Mouse (Mus musculus) Muller cell, postnatal 12 days (primary cell): ENCODE measurements at regions not wholly inside any gene's neighbourhood (a gene's known extent, or its start where the extent isn't known, plus 50 kb on each side); places are given as distances from the start of the nearest gene placed in this dataset.
"Not testable (repeated sequence)": the region's sequence is repeated elsewhere in the genome, so short reads cannot be mapped to it uniquely, and the experiment has no call there.

Experiments
- DNase-seq: peaks from one replicate; pipeline ENCODE4 v3.0.0-alpha.2; 2015; ENCODE audit errors: inconsistent ontology term

DNA sequence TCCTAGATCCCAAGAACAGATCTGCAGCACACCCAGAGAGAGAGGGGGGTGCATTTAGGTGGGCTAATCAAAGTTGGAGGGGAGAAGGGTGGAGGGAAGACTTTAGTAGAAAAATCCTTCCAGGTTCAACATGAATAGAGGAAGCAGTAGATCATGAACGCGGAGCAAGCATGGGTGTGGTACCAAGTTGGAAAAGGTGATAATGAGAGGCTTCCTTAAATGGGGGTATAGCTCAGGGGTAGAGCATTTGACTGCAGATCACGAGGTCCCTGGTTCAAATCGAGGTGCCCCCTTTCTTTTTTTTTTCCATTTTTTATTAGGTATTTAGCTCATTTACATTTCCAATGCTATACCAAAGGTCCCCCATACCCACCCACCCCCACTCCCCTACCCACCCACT, 54.0 kb upstream of the Krba1 start:
- DNase-seq, result not testable (repeated sequence)

DNA sequence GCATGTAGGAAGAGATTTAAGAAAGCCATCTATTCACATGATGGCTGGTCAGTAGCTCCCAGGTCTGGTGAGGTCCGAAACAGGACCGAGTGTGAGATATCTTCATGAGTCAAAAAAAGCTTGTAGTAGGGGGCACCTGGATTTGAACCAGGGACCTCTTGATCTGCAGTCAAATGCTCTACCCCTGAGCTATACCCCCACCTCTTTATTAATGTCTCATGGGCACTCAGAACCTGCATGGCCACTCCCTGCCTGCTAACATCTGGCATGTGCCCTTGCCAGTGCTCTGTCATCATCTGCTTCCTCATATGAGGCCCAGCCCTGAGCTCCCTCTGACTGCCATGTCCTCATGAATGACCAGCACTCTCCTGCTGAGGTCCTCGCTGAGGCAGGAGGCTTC, 58.4 kb upstream of the Krba1 start:
- DNase-seq, result not testable (repeated sequence)

DNA sequence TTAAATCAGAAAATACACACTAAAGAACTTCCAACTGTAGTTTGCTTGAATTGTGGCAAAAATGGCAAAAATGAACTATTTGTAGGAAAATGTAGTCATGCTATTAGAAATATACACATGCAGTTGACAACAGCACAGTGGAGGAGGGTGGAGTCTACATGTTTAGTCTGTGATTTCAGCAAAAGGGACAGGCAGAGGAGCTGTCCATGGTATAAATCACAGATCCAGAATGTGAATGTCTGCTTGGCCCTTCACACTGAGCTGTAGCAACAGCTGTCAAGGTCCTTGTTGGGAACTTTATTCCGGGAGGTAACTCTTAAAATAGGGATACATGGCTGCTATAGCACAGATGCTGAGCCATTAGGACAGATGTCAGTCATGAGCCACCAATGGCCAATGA, 107.4 kb upstream of the Krba1 start:
- DNase-seq, result peak; percentile 7

DNA sequence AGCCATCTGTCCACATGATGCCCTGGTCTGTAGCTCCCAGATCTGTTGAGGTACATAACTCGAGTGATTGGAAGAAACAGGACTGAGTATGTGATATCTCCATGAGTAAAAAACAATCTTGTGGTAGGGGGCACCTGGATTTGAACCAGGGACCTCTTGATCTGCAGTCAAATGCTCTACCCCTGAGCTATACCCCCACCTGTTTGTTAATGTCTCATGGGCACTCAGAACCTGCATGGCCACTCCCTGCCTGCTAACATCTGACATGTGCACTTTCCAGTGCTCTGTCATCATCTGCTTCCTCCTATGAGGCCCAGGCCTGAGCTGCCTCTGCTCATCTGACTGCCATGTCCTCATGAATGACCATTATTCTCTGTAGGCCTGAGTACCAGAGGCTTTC, 115.7 kb upstream of the Krba1 start:
- not testable (repeated sequence) for DNase-seq

DNA sequence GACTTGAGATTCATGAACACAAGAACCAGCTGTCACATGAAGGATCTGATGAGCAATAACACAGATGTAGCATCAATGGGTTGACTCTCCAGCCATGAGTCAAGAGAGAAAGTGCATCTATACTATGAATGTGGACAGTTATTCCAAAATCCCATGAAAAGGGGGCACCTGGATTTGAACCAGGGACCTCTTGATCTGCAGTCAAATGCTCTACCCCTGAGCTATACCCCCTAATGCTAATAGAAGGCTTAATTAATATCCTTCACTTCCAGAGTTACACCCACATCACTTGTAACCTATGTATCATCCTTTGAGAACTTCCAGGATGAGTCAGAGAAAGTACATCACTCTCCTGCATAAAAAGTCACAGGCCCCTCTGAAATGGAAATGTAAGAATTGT, 133.8 kb upstream of the Krba1 start:
- DNase-seq, result not testable (repeated sequence)

DNA sequence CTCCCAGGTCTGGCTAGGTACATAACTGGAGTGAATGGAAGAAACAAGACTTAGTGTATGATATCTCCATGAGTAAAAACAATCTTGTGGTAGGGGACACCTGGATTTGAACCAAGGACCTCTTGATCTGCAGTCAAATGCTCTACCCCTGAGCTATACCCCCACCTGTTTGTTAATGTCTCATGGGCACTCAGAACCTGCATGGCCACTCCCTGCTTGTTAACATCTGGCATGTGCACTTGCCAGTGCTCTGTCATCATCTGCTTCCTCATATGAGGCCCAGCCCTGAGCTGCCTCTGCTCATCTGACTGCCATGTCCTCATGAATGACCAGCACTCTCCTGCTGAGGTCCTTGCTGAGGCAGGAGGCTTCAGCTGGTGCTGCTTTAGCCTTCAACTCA, 142.4 kb upstream of the Krba1 start:
- DNase-seq, result not testable (repeated sequence)

DNA sequence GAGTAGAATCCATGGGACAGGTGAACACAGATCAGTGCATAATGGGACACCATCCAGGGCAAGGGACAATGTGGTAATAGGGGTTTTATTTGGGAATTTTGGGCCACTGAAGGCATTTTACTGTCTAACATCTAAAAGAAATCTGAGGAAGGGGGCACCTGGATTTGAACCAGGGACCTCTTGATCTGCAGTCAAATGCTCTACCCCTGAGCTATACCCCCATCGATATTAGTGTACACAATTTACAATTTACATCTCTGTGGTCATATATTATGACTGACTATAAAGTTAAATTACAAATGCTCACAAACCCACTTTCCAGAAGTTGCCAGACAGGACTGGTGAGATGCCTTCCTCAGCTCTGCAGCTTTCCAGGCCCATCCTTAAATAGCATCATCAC, 143.4 kb upstream of the Krba1 start:
- no peak for DNase-seq

DNA sequence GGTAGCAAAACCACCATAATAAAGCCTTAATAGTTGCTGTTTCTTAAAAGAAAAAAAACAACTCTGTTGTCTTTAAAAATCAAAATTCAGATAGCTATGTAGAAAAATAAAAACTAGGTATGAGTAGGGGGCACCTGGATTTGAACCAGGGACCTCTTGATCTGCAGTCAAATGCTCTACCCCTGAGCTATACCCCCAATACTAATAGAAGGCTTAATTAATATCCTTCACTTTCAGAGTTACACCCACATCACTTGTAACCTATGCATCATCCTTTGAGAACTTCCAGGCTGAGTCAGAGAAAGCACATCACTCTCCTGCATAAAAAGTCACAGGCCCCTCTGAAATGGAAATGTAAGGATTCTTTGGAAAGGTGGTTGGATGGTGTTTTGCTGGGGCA, 151.2 kb upstream of the Krba1 start:
- DNase-seq, result not testable (repeated sequence)

DNA sequence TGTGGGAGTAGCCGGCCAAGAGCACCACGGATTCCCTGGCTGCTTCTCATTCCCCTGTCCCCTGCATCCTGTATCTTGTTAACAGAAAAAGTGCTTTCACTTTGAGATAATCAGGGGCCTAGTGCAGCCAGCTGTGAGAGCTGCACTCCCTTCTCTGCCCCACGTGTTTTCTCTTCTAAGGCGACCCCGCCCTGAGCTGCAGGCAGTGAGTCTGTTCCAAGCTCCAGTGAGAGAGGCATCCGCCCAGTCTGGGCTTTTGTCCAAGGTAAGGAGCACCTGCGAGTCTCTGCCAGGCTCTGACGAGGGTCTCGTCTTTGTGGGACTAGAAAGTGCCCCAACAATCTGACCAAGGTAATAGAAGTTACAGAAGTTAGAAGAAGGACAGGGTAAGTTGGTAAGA, 141.0 kb upstream of the Zfp746 start:
- peak; percentile 31 for DNase-seq

DNA sequence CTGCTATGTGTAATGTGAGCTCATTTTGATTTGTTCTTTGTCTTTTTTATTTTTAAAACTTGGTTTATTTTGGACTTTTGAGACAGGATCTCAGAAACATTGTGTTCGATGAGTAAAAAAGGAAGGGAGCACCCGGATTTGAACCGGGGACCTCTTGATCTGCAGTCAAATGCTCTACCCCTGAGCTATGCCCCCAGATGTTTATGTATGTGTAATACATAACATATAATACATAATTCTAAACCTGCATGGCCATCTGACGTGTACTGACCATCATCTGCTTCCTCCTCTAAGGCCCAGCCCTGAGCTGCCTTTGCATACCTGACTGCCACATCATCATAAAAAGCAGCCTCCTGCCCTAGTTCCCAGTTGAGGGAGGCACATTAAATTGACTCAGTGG, 137.8 kb upstream of the Zfp746 start:
- no peak for DNase-seq

DNA sequence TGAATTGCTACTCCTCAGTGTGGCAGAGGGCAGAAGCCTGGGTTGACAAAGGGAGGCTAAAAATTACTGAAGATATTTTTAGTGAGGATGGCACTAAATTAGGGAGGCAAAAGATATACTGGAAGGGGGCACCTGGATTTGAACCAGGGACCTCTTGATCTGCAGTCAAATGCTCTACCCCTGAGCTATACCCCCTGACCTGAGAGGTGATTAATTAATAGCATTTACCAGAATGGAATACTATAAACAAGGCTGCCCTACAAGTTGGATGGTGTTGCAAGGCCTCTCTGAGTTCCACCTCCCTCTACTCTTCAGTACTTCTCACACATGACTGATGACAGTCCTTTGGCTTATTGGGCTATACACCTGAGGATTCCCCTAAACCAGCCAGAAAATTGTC, 136.6 kb upstream of the Zfp746 start:
- DNase-seq, result no peak

DNA sequence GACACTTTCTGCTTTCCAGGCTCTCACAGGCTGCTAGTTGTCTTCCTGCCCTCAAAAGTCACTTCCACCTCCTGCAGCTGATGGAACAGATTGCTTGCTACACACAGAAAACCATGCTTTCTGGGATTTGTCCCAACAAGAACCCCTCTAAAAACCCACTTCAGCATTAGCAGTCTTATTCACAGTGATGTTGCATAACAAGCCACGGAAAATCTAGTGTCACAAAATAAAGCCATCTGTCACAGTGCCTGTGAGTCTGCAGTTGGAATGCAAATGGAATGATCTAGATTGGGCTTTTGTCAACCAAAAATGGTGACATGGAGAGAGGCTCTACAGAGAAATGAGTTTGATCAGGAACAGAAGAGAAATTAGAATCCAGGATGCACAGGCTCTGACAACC, 135.4 kb upstream of the Zfp746 start:
- DNase-seq, result peak; percentile 60

DNA sequence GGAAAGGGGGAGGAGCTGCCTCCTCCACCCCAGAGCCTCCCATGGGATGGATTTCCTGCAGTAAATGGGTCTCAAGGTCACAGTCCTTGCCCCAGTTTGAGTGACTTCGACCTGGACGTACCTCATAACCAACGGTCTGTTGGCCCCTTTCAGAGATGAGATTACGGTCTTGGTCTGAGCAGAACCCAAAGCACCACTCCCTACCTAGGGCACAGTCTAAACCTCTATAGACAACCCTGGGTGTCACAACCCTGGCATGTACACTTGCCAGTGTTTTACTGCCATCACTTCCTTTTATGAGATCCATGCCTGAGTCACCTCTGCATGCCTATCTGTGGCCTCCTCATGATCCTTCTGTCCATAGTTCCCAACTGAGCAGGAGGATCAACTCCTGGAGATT, 128.8 kb upstream of the Zfp746 start:
- no peak for DNase-seq

DNA sequence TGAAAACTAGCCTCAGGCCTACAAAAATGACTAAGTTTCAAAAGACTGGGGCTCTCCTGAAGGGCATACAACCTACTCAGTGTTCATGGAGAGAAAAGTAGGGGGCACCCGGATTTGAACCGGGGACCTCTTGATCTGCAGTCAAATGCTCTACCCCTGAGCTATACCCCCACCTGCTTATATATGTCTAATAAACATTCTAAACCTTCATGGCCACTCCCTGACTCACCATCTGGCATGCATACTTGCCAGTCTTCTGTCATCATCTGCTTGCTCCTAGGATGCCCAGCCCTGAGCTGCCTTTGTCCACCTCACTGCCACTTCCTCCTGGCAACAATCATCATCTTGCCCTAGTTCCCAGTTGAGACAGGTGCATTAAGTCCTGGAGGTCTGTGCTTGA, 123.3 kb upstream of the Zfp746 start:
- DNase-seq, result no peak

DNA sequence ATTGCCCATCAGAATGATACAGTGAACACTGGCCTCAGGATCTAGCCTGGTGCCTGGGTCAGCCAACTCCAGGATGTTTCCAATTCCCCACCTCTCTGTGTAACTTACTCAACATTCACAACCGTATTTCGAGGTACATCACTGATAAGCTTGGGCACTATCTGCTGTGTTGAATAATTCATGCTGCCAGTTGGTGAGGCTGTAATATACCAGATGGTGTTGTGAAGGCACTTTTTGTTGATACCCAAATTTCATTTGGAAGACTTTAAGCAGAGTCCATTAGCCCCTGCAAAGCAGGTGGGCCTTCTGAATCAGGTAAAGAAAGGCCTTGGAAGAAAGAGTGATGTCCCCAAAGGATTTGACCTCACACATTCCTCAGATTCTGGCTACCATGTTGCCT, 122.7 kb upstream of the Zfp746 start:
- DNase-seq, result no peak

DNA sequence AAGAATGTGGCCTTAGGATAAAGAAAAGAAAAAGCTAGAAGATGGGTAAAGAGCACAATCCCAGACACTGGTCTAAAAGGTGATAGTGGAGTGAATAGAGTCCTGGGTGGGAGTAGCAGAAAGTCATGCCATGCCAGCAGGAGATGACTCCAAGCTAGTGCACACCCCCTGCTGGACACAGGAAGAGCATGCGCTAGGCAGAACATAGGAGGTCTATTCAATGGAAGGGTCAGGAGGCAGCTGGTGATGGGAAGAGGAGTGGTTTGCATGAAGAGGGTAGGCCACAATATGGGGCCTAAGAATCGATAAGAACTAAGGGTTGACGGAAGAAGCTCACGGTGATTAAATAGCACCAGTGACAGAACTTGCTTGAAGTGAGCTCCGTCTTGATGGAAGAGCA, 119.3 kb upstream of the Zfp746 start:
- DNase-seq, result no peak

DNA sequence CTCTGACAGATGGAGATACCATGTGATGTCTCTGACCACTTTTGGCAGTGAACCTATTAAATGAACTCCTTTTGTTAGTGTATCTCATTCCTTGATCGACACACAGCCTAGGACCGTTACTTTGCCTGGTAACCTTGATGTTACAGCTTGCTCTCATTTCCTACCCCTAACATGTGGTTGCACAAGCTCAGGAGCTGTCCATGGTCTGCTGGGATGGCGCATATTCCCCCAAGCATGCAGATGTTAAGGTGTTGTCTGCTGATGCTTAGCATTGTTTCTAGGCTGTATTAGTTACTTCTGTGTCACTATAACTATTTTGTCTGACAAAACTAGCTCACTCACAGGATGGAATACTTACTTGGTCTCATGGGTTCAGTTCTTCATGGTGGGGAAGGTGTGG, 113.6 kb upstream of the Zfp746 start:
- DNase-seq, result no peak

DNA sequence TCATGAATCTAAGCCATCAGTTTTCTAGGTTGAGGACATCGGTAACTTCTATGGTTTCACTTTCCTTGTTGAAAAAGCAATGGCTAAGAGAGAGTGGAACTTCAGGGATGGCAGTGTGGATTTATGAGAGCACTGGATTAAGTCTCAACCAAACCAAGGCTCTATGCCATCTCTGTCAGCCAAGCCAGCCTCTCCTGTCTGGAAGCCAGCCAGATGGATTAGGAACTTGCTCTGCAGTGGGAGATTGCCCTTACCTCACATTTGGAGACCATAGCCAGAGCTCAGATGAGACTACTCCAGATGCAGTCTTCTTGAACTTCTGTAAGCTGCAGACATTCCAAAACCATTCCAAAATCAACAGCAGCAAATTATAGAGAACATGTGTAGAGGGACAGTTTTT, 112.4 kb upstream of the Zfp746 start:
- DNase-seq, result no peak

DNA sequence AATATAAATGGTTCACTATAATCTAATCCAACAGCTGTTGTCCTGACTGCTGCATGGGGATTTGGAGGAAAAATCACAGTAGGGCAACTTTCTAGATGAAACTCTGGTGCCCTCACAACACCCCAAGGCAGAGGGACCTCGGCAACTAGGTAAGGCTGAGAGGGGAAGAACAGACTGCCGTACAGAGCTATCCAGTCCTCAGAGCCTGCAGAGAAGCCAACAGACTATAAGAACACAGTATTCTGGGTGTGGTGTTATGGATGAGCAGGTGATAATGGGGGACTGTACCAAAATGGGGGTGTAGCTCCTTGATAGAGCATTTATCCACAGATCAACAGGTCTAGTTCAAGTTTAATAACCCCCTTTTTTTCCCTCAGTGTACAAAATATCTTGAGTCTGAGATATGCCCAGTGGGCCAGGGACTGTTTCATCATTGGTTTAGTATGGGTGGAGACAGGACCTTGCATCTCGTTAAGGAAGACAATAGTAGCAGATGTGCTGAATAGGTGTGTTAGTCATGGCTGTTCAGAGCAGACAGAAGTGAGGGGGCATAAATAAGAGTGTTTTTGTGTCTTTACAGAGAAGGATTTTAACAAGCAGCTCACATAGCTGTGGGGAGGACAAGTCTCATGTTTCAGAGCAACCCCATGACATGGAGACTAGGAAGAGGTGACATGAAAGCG, 111.4 kb upstream of the Zfp746 start:
- no peak for DNase-seq

DNA sequence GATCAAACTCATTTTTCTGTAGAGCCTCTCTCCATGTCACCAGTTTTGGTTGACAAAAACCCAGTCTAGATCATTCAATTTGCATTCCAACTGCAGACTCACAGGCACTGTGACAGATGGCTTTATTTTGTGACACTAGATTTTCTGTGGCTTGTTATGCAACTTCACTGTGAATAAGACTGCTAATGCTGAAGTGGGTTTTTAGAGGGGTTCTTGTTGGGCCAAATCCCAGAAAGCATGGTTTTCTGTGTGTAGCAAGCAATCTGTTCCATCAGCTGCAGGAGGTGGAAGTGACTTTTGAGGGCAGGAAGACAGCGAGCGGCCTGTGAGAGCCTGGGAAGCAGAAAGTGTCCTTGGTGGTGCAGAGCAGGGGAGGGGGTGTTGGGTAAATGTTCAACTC, 102.0 kb upstream of the Zfp746 start:
- DNase-seq, result not testable (repeated sequence)

DNA sequence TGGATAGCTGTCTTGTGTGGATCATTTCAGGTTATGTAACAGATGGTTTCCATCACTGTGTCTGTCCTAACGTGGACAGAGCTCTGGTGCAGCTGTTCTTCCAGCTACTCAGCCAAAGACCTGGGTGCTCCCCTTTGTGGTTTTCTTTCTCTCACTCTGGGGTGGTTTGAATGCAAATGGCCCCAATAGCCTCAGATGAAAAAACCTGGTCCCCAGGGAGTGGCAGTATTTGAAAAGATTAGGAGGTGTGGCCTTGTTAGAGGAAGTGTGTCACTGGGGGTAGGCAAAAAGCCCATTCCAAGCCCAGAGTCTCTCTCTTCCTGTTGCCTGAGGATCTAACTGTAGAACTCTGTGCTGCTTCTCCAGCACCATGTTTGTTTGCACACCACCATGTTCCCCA, 98.9 kb upstream of the Zfp746 start:
- no peak for DNase-seq

DNA sequence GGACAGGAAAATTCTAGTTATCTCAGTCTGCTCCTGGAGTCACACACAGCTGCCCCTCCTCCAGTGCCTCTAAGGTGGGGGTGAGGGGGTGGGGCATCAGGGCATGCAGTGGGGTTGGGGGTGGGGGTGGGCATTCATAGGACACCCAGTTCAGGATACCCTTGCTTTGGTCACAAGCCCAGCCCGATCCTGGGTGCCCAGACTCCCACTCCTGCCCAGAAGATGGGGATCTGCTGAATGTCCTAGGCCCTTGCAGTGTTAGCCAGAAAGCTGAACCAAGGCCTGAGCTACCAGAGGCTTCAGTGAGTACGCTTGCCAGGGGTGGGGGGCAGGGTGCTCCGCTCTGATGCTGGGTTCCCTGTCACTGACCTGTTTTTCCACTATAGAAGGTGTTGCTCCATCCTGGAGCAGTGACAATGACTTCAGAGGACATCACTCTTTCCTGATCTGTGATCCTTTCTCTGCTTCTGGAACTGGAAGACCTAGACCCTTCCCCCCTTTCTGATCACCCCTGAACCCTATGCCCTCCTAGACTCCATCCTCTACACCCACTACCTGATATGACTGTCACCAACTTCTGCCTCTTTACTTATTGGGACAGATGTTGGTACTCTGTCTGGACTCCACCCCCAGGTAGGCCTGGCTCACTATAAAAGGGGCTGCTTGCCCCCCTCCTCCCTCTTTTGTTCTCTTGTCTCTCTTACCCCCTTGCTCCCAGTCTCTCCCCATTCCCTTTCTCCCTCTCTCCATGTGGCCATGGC, 92.1 kb upstream of the Zfp746 start:
- no peak for DNase-seq

DNA sequence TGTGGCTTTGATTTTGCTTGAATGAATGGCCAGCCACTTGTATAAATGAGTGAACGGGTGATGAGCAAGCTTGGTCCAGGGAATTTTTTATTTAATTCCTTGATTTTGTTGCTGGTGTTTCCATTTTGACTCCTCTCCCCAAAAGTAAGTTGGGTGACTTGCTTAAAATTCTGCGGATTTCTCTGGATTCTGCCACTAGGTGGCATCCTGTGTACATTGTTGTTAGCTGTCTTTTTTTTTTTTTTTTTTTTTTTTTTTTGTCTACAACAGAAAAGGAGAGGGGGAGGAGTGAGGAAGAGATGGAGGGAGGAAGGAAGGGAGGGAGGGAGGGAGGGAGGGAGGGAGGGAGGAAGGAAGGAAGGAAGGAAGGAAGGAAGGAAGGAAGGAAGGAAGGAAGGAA, 91.5 kb upstream of the Zfp746 start:
- no peak for DNase-seq

DNA sequence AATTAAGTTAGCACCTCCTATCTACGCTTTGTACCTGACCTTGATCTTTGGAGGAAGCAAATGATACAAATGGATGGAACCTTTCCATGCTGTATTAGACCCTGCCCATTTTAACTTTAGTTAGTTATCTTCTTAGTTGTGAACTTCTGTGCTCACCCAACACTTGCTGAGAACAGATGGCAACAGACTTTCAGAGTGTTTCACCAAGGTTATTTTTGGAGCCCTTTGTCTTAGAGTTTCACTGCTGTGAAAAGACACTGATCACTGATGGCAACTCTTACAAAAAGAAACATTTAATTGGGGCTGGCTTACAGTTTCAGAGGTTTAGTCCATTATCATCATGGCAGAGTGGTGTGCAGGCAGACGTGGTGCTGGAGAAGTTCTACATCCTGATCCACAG, 88.8 kb upstream of the Zfp746 start:
- no peak for DNase-seq
